ENCODE assay signal across 15 mouse cellular contexts in genomic region chr11:79494976-79495800, GRCm38 (mm10). TPM values are rescaled to one million over a fixed set of nuclear protein-coding genes. Genes with fewer than 3 reads are reported as not detected.
DNase-seq lines count a peak whose midpoint lies in the region; ATAC-seq and TF ChIP-seq lines count a peak whose summit lies in the region.
"Had no signal": no experiment of that assay in that cellular context is flagged by ENCODE, and none has a peak within 500 bp of the region (broad histone marks: within the 10 kb centered on the region; RNA-seq: fewer than 3 reads in every experiment).

No protein-coding gene starts in this region.

- no peaks in the 10 kb centered on the region for H3K27me3 ChIP-seq in Patski
- no peaks in the 10 kb centered on the region for H3K27me3 ChIP-seq in neural tube, embryonic 15.5 days (replicated peaks)
- H3K27me3 ChIP-seq: hindbrain, embryonic 12.5 days; liver, embryonic 13.5 days had no signal

- no peaks in the 10 kb centered on the region for H3K36me3 ChIP-seq in neural tube, embryonic 15.5 days

- peak; percentile 47 for ATAC-seq in Patski
- ATAC-seq in neural tube, embryonic 15.5 days (ENCODE audit: low FRiP score), result no peak

- CTCF ChIA-PET in Patski (lab: Charles Lee), result interaction anchor here (0.9 to 1.2 kb wide), 2 partner anchors 13 to 39 kb away, joined by 3 to 4 read pairs; no protein-coding TSS in a partner anchor

- WGBS in neural tube, embryonic 15.5 days, result 77% methylated on average over 10 of the region's 10 CpGs

- H3K9ac ChIP-seq in neural tube, embryonic 15.5 days (replicated peaks), result no peak overlapping the region
- H3K9ac ChIP-seq: hindbrain, embryonic 12.5 days; liver, embryonic 13.5 days had no signal

- peak overlapping the region; percentile 68 for H3K4me3 ChIP-seq in gastrocnemius, adult 2 months
- H3K4me3 ChIP-seq in layer of hippocampus, adult 2 months, result peak overlapping the region; percentile 39
- no peak overlapping the region for H3K4me3 ChIP-seq in neural tube, embryonic 15.5 days (replicated peaks)
- H3K4me3 ChIP-seq: hindbrain, embryonic 12.5 days; liver, embryonic 13.5 days had no signal

- peak overlapping the region; percentile 72 for H3K27ac ChIP-seq in gastrocnemius, adult 2 months
- H3K27ac ChIP-seq in layer of hippocampus, adult 2 months, result peak overlapping the region; percentile 72
- no peak overlapping the region for H3K27ac ChIP-seq in neural tube, embryonic 15.5 days (replicated peaks)
- H3K27ac ChIP-seq: hindbrain, embryonic 12.5 days; liver, embryonic 13.5 days had no signal

- in situ Hi-C loops in Patski (cut with MboI; ENCODE audit: low pct_unique_long_range_greater_than_20kb), result no loop called here

- no peaks in the 10 kb centered on the region for H3K9me3 ChIP-seq in neural tube, embryonic 15.5 days (replicated peaks)
- H3K9me3 ChIP-seq: hindbrain, embryonic 12.5 days; liver, embryonic 13.5 days had no signal

- intact Hi-C loops in gastrocnemius, adult 2 months (cut with DNase I), result loop anchor here (5.0 kb wide), 1 partner anchor 32 kb away; no protein-coding TSS in a partner anchor

- no peak for DNase-seq in gastrocnemius, adult 2 months
- no peak for DNase-seq in gastrocnemius, adult 18-20 months (ENCODE audit: low spot score)
- peak in 1 of 2 experiments; percentile 29 for DNase-seq in layer of hippocampus, adult 2 months (ENCODE audit: low spot score in 2 of 2)
- DNase-seq in layer of hippocampus, adult 18-20 months (ENCODE audit: low spot score in 2 of 2), result no peak
- no peak for DNase-seq in Patski (ENCODE audit: low read depth, low spot score)
- peak; percentile 23 for DNase-seq in lung, postnatal 36 days
- no peak for DNase-seq in adrenal gland, adult 8-10 months
- DNase-seq: embryo, embryonic 11 days; kidney, postnatal 14 days; liver, embryonic 13.5 days; thymus, adult 18-20 months had no signal

- TF ChIP-seq CTCF in gastrocnemius, adult 2 months (IDR thresholded peaks at IDR 0.05), result no peak
- no peak for TF ChIP-seq CTCF in layer of hippocampus, adult 2 months (conservative IDR thresholded peaks at IDR 0.05)
- no peak for TF ChIP-seq CTCF in Patski (IDR thresholded peaks at IDR 0.05)

- no peak overlapping the region for H3K4me2 ChIP-seq in neural tube, embryonic 15.5 days
- H3K4me2 ChIP-seq: hindbrain, embryonic 12.5 days; liver, embryonic 13.5 days had no signal

- POLR2A ChIA-PET in Patski (lab: Charles Lee), result interaction anchor here (1.6 kb wide), 1 partner anchor 12 kb away, joined by 3 read pairs; no protein-coding TSS in a partner anchor

- peaks cover 4% of the 10 kb centered on the region; the same call in 1 of the 2 replicates for H3K4me1 ChIP-seq in neural tube, embryonic 15.5 days
- H3K4me1 ChIP-seq: hindbrain, embryonic 12.5 days; liver, embryonic 13.5 days had no signal

RNA-seq across cellular contexts. Expression of gene Omg, which starts 8.7 kb away (rescaled TPM):
- not detected for total RNA-seq in gastrocnemius, adult 2 months (2021)
- not detected for total RNA-seq in gastrocnemius, adult 18-20 months (2021)
- total RNA-seq in layer of hippocampus, adult 2 months (2021), result 10 to 100 TPM; 86.0 to 89.5 TPM
- total RNA-seq in layer of hippocampus, adult 18-20 months (2021), result 10 to 100 TPM; 79.7 to 86.5 TPM
- not detected for polyA plus RNA-seq in Patski (2021)
- total RNA-seq in adrenal gland, adult 8-10 months (2022), result 10 to 100 TPM in 1 of 4 experiments, 1 to 10 TPM in 3; 6.7 to 12.9 (median 8.5) TPM
- 12.6 and 14.5 TPM in 2 replicates for polyA plus RNA-seq in neural tube, embryonic 15.5 days (2015; fragmentation: Nextera tagmentation; extraction: Ambion mirVana)
- total RNA-seq: gastrocnemius, postnatal 4 days had no signal
- polyA plus RNA-seq: liver, embryonic 13.5 days had no signal

RNA-seq across cellular contexts. Expression of gene Evi2b, which starts 28.4 kb away (rescaled TPM):
- total RNA-seq in gastrocnemius, adult 2 months (2021), result under 1 TPM; 0.45 to 0.46 TPM
- under 1 TPM; 0.27 to 0.55 TPM for total RNA-seq in gastrocnemius, adult 18-20 months (2021)
- total RNA-seq in layer of hippocampus, adult 2 months (2021), result under 1 TPM; 0.37 to 0.38 TPM
- under 1 TPM; 0.41 to 0.54 TPM for total RNA-seq in layer of hippocampus, adult 18-20 months (2021)
- polyA plus RNA-seq in Patski (2021), result 0.05 TPM
- total RNA-seq in adrenal gland, adult 8-10 months (2022), result 1 to 10 TPM in 3 of 4 experiments, under 1 TPM in 1; 0.94 to 5.3 (median 3.7) TPM
- 0.40 and 2.5 TPM in 2 replicates for polyA plus RNA-seq in neural tube, embryonic 15.5 days (2015; fragmentation: Nextera tagmentation; extraction: Ambion mirVana)

RNA-seq across cellular contexts. Expression of gene Evi2, which starts 35.2 kb away (rescaled TPM):
- total RNA-seq in gastrocnemius, adult 2 months (2021), result not detected
- total RNA-seq in gastrocnemius, adult 18-20 months (2021), result not detected
- not detected for total RNA-seq in layer of hippocampus, adult 2 months (2021)
- total RNA-seq in layer of hippocampus, adult 18-20 months (2021), result not detected
- not detected for polyA plus RNA-seq in Patski (2021)
- under 1 TPM; 0.12 to 0.35 (median 0.21) TPM for total RNA-seq in adrenal gland, adult 8-10 months (2022)
- polyA plus RNA-seq in neural tube, embryonic 15.5 days (2015; fragmentation: Nextera tagmentation; extraction: Ambion mirVana), result 0.58 and 0.83 TPM in 2 replicates
- total RNA-seq: left cerebral cortex, postnatal 25 days had no signal

RNA-seq across cellular contexts. Expression of gene Evi2a, which starts 35.2 kb away (rescaled TPM):
- total RNA-seq in gastrocnemius, adult 2 months (2021), result 1 to 10 TPM; 3.9 to 4.0 TPM
- 1 to 10 TPM; 3.7 TPM for total RNA-seq in gastrocnemius, adult 18-20 months (2021)
- 10 to 100 TPM; 17.3 to 21.2 TPM for total RNA-seq in layer of hippocampus, adult 2 months (2021)
- 10 to 100 TPM; 28.7 to 29.7 TPM for total RNA-seq in layer of hippocampus, adult 18-20 months (2021)
- 0.08 TPM for polyA plus RNA-seq in Patski (2021)
- total RNA-seq in adrenal gland, adult 8-10 months (2022), result 1 to 10 TPM; 3.2 to 7.0 (median 4.9) TPM
- 2.8 and 5.5 TPM in 2 replicates for polyA plus RNA-seq in neural tube, embryonic 15.5 days (2015; fragmentation: Nextera tagmentation; extraction: Ambion mirVana)

Comparison
In these comparisons a context has a peak if more than half of its experiments do, and no peak if none do; other contexts are left out.
1. RNA of gene Omg, which starts 8.7 kb away (total RNA-seq): 86.0 to 89.5 TPM in layer of hippocampus, adult 2 months, 79.7 to 86.5 TPM in layer of hippocampus, adult 18-20 months and 6.7 to 12.9 TPM in adrenal gland, adult 8-10 months; not detected in gastrocnemius, adult 2 months and not detected in gastrocnemius, adult 18-20 months; every median in the first group is over 4 times any median in the second.